Mouse (Mus musculus) ES-E14 (cell line): ENCODE data around the gene Ntan1. TPM values are rescaled to one million over a fixed set of nuclear protein-coding genes. Genes with fewer than 3 reads are reported as not detected.
"Not testable (repeated sequence)": the region's sequence is repeated elsewhere in the genome, so short reads cannot be mapped to it uniquely, and the experiment has no call there.

Source experiments
- DNase-seq: peaks from one replicate; pipeline ENCODE4 v3.0.0-alpha.2; 2013; ENCODE audit warnings: low read depth, low spot score
- H3K27ac ChIP-seq: 2 replicates; pipeline ENCODE4 v1.5.1; 2012; ENCODE audit warnings: low read depth, mild to moderate bottlenecking, low read length, moderate library complexity, mixed read lengths; ENCODE audit not compliant: poor library complexity, insufficient read depth, severe bottlenecking
- H3K36me3 ChIP-seq: 2 replicates; pipeline ENCODE4 v1.6.1; 2012; ENCODE audit warnings: mild to moderate bottlenecking, low read length, moderate library complexity, mixed read lengths; ENCODE audit not compliant: control insufficient read depth, poor library complexity, insufficient read depth, severe bottlenecking
- H3K4me1 ChIP-seq, 2 experiments: fragments of 150-350 bp in 1 of 2; sonication (generic) in 1 of 2; 2 replicates each; pipeline ENCODE4 v1.6.1; 2012; ENCODE audit warnings: low read length in 2 of 2, mild to moderate bottlenecking in 1 of 2, mixed read lengths in 1 of 2; ENCODE audit not compliant: control insufficient read depth in 2 of 2, insufficient read depth in 2 of 2, poor library complexity in 1 of 2
- H3K4me3 ChIP-seq, 2 experiments: fragments of 150-350 bp in 1 of 2; sonication (generic) in 1 of 2; 2 replicates each; pipeline ENCODE4 v1.5.1; 2012; ENCODE audit warnings: low read length in 2 of 2, low read depth in 1 of 2, mild to moderate bottlenecking in 1 of 2, mixed read lengths in 1 of 2; ENCODE audit not compliant: insufficient read depth in 1 of 2, poor library complexity in 1 of 2, severe bottlenecking in 1 of 2
- H3K9ac ChIP-seq: 2 replicates; pipeline ENCODE4 v1.6.1; 2012; ENCODE audit warnings: low read depth, mild to moderate bottlenecking, low read length, mixed read lengths; ENCODE audit not compliant: poor library complexity, insufficient read depth, severe bottlenecking
- H3K9me3 ChIP-seq: fragments of 150-350 bp; sonication (generic); 2 replicates; pipeline ENCODE4 v1.6.1; 2012; ENCODE audit warnings: low read depth, mild to moderate bottlenecking, low read length; ENCODE audit not compliant: control insufficient read depth, insufficient read depth
- HCFC1 ChIP-seq: IDR thresholded peaks from 2 replicates; pipeline ENCODE4 v1.6.1; 2012; ENCODE audit warnings: low read length, inconsistent platforms, borderline replicate concordance; ENCODE audit not compliant: insufficient read depth
- ZC3H11A ChIP-seq: IDR thresholded peaks from 2 replicates; pipeline ENCODE4 v1.6.1; 2012; ENCODE audit warnings: low read depth, mild to moderate bottlenecking, inconsistent platforms, low read length, borderline replicate concordance
- in situ Hi-C, 2 experiments: fragments of 600-800 bp; cut with MboI; formaldehyde crosslinking; loops; one replicate each; pipeline ENCODE4 v1.15.1; 2025; ENCODE audit warnings: low sequenced_read_pairs in 2 of 2, inconsistent platforms in 1 of 2; ENCODE audit not compliant: unreplicated experiment in 2 of 2
- total RNA-seq: library from RNA; depleted of rRNA; stranded (reverse); fragments of 300-350 nt; gene quantifications from 2 replicates; pipeline ENCODE4 v1.2.3, GENCODE M21; 2012; rRNA removed

Ntan1 gene
- total RNA-seq: 48.2 and 54.2 TPM in 2 replicates

GRCm38 (mm10) chr16:13818560-13819393 is at the start of gene Ntan1:
Ntan1 (plus strand) TSS chr16:13818845.
- peak; percentile 88 for DNase-seq
- peaks cover 18% of the 10 kb centered on the region for H3K36me3 ChIP-seq
- TF ChIP-seq HCFC1 (peak; percentile 95), ZC3H11A (no peak)
- in situ Hi-C loops: no loop called here
- H3K9ac ChIP-seq: peak within 1 kb of the TSS; percentile 84
- H3K27ac ChIP-seq: peak within 1 kb of the TSS; percentile 57; the same call in 1 of the 2 replicates
- H3K9me3 ChIP-seq: no peaks in the 10 kb centered on the region
- H3K4me1 ChIP-seq: peaks cover 5 to 13% of the 10 kb centered on the region in 2 experiments; a peak in 2 of 4 replicates
- peak within 1 kb of the TSS; percentile 88 to 99 for H3K4me3 ChIP-seq

GRCm38 (mm10) chr16:13771603-13772002 is 47.0 kb upstream of the Ntan1 start:
- in situ Hi-C loops, H3K36me3 ChIP-seq, DNase-seq, H3K9me3 ChIP-seq, H3K9ac ChIP-seq, H3K4me3 ChIP-seq, H3K4me1 ChIP-seq: not testable (repeated sequence)
- H3K27ac ChIP-seq: peak overlapping the region; percentile 64; the same call in 1 of the 2 replicates

- H3K9me3 ChIP-seq, H3K4me1 ChIP-seq, H3K9ac ChIP-seq, DNase-seq, H3K4me3 ChIP-seq, H3K36me3 ChIP-seq, in situ Hi-C loops: not testable (repeated sequence)
- peak overlapping the region; percentile 55; the same call in 1 of the 2 replicates for H3K27ac ChIP-seq
These were observed 46.6 kb upstream of the Ntan1 start for GRCm38 (mm10) chr16:13772051-13772450.

- H3K36me3 ChIP-seq, H3K9ac ChIP-seq, H3K27ac ChIP-seq, DNase-seq, H3K4me1 ChIP-seq, H3K4me3 ChIP-seq, in situ Hi-C loops: not testable (repeated sequence)
- peaks cover 13% of the 10 kb centered on the region for H3K9me3 ChIP-seq
These were observed 44.6 kb upstream of the Ntan1 start for GRCm38 (mm10) chr16:13774011-13774410.

- H3K36me3 ChIP-seq, H3K27ac ChIP-seq, H3K4me3 ChIP-seq, H3K9ac ChIP-seq, in situ Hi-C loops, DNase-seq, H3K4me1 ChIP-seq: not testable (repeated sequence)
- peaks cover 15% of the 10 kb centered on the region for H3K9me3 ChIP-seq
These were observed 44.0 kb upstream of the Ntan1 start for GRCm38 (mm10) chr16:13774651-13775050.
